Mouse (Mus musculus): ENCODE data around the gene Cnnm1.

DNA sequence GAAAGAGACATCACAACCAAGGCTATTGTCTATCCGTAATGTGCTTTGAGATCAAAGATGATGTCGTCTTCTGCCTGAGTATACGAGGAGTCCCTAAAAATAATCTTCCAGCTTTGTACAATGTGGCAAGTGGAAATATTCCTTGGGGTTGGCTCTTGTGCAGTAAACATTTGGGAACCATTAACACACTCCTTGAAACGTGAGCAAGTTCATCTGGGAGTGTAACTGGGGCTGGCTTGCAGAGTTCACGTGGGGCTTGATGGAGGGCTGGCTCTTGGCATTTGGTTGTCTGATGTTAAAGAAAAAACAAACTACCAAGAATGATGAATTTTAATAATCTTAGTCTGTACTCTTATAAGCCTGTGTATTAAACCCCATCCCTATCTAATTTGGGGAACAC, 39.2 kb downstream of the Cnnm1 start:
- TF ChIP-seq MAFK (IDR thresholded peaks at IDR 0.05; ENCODE audit: insufficient read depth, low read depth, low read length) (no peak), CHD2 (IDR thresholded peaks at IDR 0.05; ENCODE audit: low read depth, low read length) (no peak), HCFC1 (IDR thresholded peaks at IDR 0.05; ENCODE audit: borderline replicate concordance, insufficient read depth, low read length) (no peak), ZC3H11A (IDR thresholded peaks at IDR 0.05; ENCODE audit: borderline replicate concordance, low read depth, low read length) (no peak), ZNF384 (IDR thresholded peaks at IDR 0.05; ENCODE audit: low read depth, low read length) (no peak)

All from ES-E14 (cell line).